Mouse (Mus musculus) heart, embryonic 10.5 days (tissue): ENCODE measurements at regions not wholly inside any gene's neighbourhood (a gene's known extent, or its start where the extent isn't known, plus 50 kb on each side); places are given as distances from the start of the nearest gene placed in this dataset.

Experiments
- DNase-seq: peaks from one replicate; pipeline ENCODE4 v3.0.0-alpha.2; 2017; ENCODE audit warnings: low spot score
- H3K27ac ChIP-seq: fragments of 300-500 bp; sonication (generic); 2 replicates; pipeline ENCODE4 v1.5.1; 2016; ENCODE audit warnings: mild to moderate bottlenecking
- H3K27me3 ChIP-seq: fragments of 300-500 bp; sonication (generic); 2 replicates; pipeline ENCODE4 v1.6.1; 2016; ENCODE audit warnings: mild to moderate bottlenecking; ENCODE audit not compliant: poor library complexity, insufficient read depth, severe bottlenecking
- H3K36me3 ChIP-seq: fragments of 300-500 bp; sonication (generic); 2 replicates; pipeline ENCODE4 v1.6.1; 2016; ENCODE audit warnings: mild to moderate bottlenecking, moderate library complexity
- H3K4me1 ChIP-seq: fragments of 300-500 bp; sonication (generic); 2 replicates; pipeline ENCODE4 v1.6.1; 2016; ENCODE audit warnings: mild to moderate bottlenecking
- H3K4me3 ChIP-seq: fragments of 300-500 bp; sonication (generic); 2 replicates; pipeline ENCODE4 v1.5.1; 2016; ENCODE audit warnings: mild to moderate bottlenecking, moderate library complexity
- H3K9me3 ChIP-seq: fragments of 300-500 bp; sonication (generic); 2 replicates; pipeline ENCODE4 v1.6.1; 2016; ENCODE audit warnings: mild to moderate bottlenecking, moderate library complexity
- WGBS: fragments of 180-500 bp; shearing (Covaris S2); methylation state at CpG from one replicate; pipeline ENCODE4 v1.1.7; 2016; 5-methylcytosine and 5-hydroxymethylcytosine counted together

- Histone ChIP-seq H3K36me3 (no peaks in the 10 kb centered on the region), H3K27me3 (0 out of 2 replicates have a peak, but pooled peaks cover 6% of the 10 kb centered on the region), H3K27ac (no peak overlapping the region), H3K4me3 (no peak overlapping the region), H3K9me3 (no peaks in the 10 kb centered on the region), H3K4me1 (peaks cover 16% of the 10 kb centered on the region; the same call in 1 of the 2 replicates)
- WGBS = 85% methylated on average over 13 of the region's 13 CpGs
- DNase-seq = no peak
Measured at GRCm38 (mm10) chr17:48771721-48772320, 160.4 kb upstream of the Lrfn2 start.

GRCm38 (mm10) chr17:48774172-48774890, 157.8 kb upstream of the Lrfn2 start:
- H3K4me3 ChIP-seq = no peak overlapping the region
- DNase-seq = no peak

GRCm38 (mm10) chr17:48775479-48775878, 156.7 kb upstream of the Lrfn2 start:
- WGBS = 73% methylated on average over 5 of the region's 5 CpGs
- no peak overlapping the region for H3K27ac ChIP-seq
- DNase-seq = no peak

More at GRCm38 (mm10) chr17:48774172-48774890, 157.8 kb upstream of the Lrfn2 start:
- Histone ChIP-seq H3K9me3 (no peaks in the 10 kb centered on the region), H3K4me1 (peaks cover 16% of the 10 kb centered on the region; the same call in 1 of the 2 replicates), H3K27ac (no peak overlapping the region), H3K27me3 (0 out of 2 replicates have a peak, but pooled peaks cover 6% of the 10 kb centered on the region), H3K36me3 (no peaks in the 10 kb centered on the region)
- 72% methylated on average over 15 of the region's 15 CpGs for WGBS

GRCm38 (mm10) chr17:48776502-48776902, 155.7 kb upstream of the Lrfn2 start:
- H3K4me1 ChIP-seq = peaks cover 11% of the 10 kb centered on the region; the same call in 1 of the 2 replicates
- no peak overlapping the region; the same call in 1 of the 2 replicates for H3K27ac ChIP-seq
- H3K27me3 ChIP-seq = 0 out of 2 replicates have a peak, but pooled peaks cover 6% of the 10 kb centered on the region
- H3K9me3 ChIP-seq = no peaks in the 10 kb centered on the region
- H3K4me3 ChIP-seq = no peak overlapping the region
- 15% methylated on average over 2 of the region's 2 CpGs for WGBS
- DNase-seq = no peak
- H3K36me3 ChIP-seq = no peaks in the 10 kb centered on the region

More at GRCm38 (mm10) chr17:48775479-48775878, 156.7 kb upstream of the Lrfn2 start:
- Histone ChIP-seq H3K9me3 (no peaks in the 10 kb centered on the region), H3K27me3 (0 out of 2 replicates have a peak, but pooled peaks cover 6% of the 10 kb centered on the region), H3K36me3 (no peaks in the 10 kb centered on the region), H3K4me1 (peaks cover 11% of the 10 kb centered on the region; the same call in 1 of the 2 replicates), H3K4me3 (no peak overlapping the region)

GRCm38 (mm10) chr17:48780217-48780616, 152.0 kb upstream of the Lrfn2 start:
- Histone ChIP-seq H3K27ac (no peak overlapping the region), H3K4me1 (peaks cover 7% of the 10 kb centered on the region; the same call in 1 of the 2 replicates), H3K9me3 (no peaks in the 10 kb centered on the region), H3K36me3 (no peaks in the 10 kb centered on the region), H3K4me3 (no peak overlapping the region), H3K27me3 (0 out of 2 replicates have a peak, but pooled peaks cover 5% of the 10 kb centered on the region)
- DNase-seq = no peak
- WGBS = 91% methylated on average over 7 of the region's 7 CpGs

GRCm38 (mm10) chr17:48784417-48784816, 147.8 kb upstream of the Lrfn2 start:
- Histone ChIP-seq H3K36me3 (no peaks in the 10 kb centered on the region), H3K9me3 (no peaks in the 10 kb centered on the region), H3K4me3 (no peak overlapping the region), H3K27me3 (no peaks in the 10 kb centered on the region), H3K4me1 (no peaks in the 10 kb centered on the region), H3K27ac (no peak overlapping the region)
- DNase-seq = no peak
- 82% methylated on average over 5 of the region's 5 CpGs for WGBS

- DNase-seq = no peak
- 78% methylated on average over 12 of the region's 12 CpGs for WGBS
- Histone ChIP-seq H3K27ac (no peak overlapping the region), H3K9me3 (no peaks in the 10 kb centered on the region), H3K36me3 (no peaks in the 10 kb centered on the region), H3K4me1 (no peaks in the 10 kb centered on the region), H3K27me3 (no peaks in the 10 kb centered on the region), H3K4me3 (no peak overlapping the region)
Measured at GRCm38 (mm10) chr17:48786501-48786900, 145.7 kb upstream of the Lrfn2 start.

- H3K36me3 ChIP-seq = no peaks in the 10 kb centered on the region
- WGBS = 81% methylated on average over 7 of the region's 7 CpGs
- peaks cover 4% of the 10 kb centered on the region; the same call in 1 of the 2 replicates for H3K4me1 ChIP-seq
- no peak overlapping the region for H3K4me3 ChIP-seq
- H3K9me3 ChIP-seq = no peaks in the 10 kb centered on the region
- no peak overlapping the region for H3K27ac ChIP-seq
- no peak for DNase-seq
- no peaks in the 10 kb centered on the region for H3K27me3 ChIP-seq
Measured at GRCm38 (mm10) chr17:48789846-48790245, 142.3 kb upstream of the Lrfn2 start.

GRCm38 (mm10) chr17:48790526-48790925, 141.7 kb upstream of the Lrfn2 start:
- peaks cover 4% of the 10 kb centered on the region; the same call in 1 of the 2 replicates for H3K4me1 ChIP-seq
- no peaks in the 10 kb centered on the region for H3K27me3 ChIP-seq
- H3K4me3 ChIP-seq = no peak overlapping the region
- H3K27ac ChIP-seq = no peak overlapping the region
- WGBS = 87% methylated on average over 6 of the region's 6 CpGs
- H3K9me3 ChIP-seq = no peaks in the 10 kb centered on the region
- no peaks in the 10 kb centered on the region for H3K36me3 ChIP-seq
- DNase-seq = no peak

GRCm38 (mm10) chr17:48792954-48793353, 139.2 kb upstream of the Lrfn2 start:
- Histone ChIP-seq H3K4me1 (peaks cover 4% of the 10 kb centered on the region; the same call in 1 of the 2 replicates), H3K4me3 (no peak overlapping the region), H3K27ac (no peak overlapping the region), H3K9me3 (no peaks in the 10 kb centered on the region), H3K27me3 (0 out of 2 replicates have a peak, but pooled peaks cover 3% of the 10 kb centered on the region), H3K36me3 (no peaks in the 10 kb centered on the region)
- 74% methylated on average over 5 of the region's 5 CpGs for WGBS
- DNase-seq = no peak

- Histone ChIP-seq H3K4me3 (no peak overlapping the region), H3K36me3 (no peaks in the 10 kb centered on the region), H3K27me3 (0 out of 2 replicates have a peak, but pooled peaks cover 7% of the 10 kb centered on the region), H3K27ac (no peak overlapping the region), H3K9me3 (no peaks in the 10 kb centered on the region), H3K4me1 (peaks cover 4% of the 10 kb centered on the region; the same call in 1 of the 2 replicates)
- no peak for DNase-seq
- WGBS = 79% methylated on average over 5 of the region's 5 CpGs
Measured at GRCm38 (mm10) chr17:48795773-48796172, 136.4 kb upstream of the Lrfn2 start.

- DNase-seq = no peak
- Histone ChIP-seq H3K36me3 (no peaks in the 10 kb centered on the region), H3K27me3 (0 out of 2 replicates have a peak, but pooled peaks cover 7% of the 10 kb centered on the region), H3K9me3 (no peaks in the 10 kb centered on the region), H3K4me3 (no peak overlapping the region), H3K27ac (no peak overlapping the region), H3K4me1 (no peaks in the 10 kb centered on the region)
- 65% methylated on average over 3 of the region's 3 CpGs for WGBS
Measured at GRCm38 (mm10) chr17:48798196-48798595, 134.0 kb upstream of the Lrfn2 start.

GRCm38 (mm10) chr17:48802673-48803072, 129.5 kb upstream of the Lrfn2 start:
- Histone ChIP-seq H3K4me1 (no peaks in the 10 kb centered on the region), H3K9me3 (no peaks in the 10 kb centered on the region), H3K27ac (no peak overlapping the region), H3K36me3 (no peaks in the 10 kb centered on the region), H3K4me3 (no peak overlapping the region), H3K27me3 (0 out of 2 replicates have a peak, but pooled peaks cover 4% of the 10 kb centered on the region)
- no peak for DNase-seq
- WGBS = 51% methylated on average over 7 of the region's 7 CpGs
